Mouse (Mus musculus) right cerebral cortex, postnatal 10 days (tissue): ENCODE results near the gene Hif3a.
A peak's percentile ranks its signal among the peaks of the same experiment; 100 is the strongest.

ENCODE experiments used
- DNase-seq, 2 experiments: peaks; one replicate each; pipeline ENCODE4 v3.0.0; 2021; ENCODE audit warnings: low spot score in 2 of 2

Hif3a gene

GRCm38 (mm10) chr7:17056601-17057523 is 5.4 kb downstream of the Hif3a start:
- DNase-seq: peak; percentile 69 to 75

GRCm38 (mm10) chr7:17056081-17056581 is 6.1 kb downstream of the Hif3a start:
- DNase-seq: peak; percentile 92 to 93

GRCm38 (mm10) chr7:17055287-17055946 is 6.8 kb downstream of the Hif3a start:
- peak; percentile 35 to 42 for DNase-seq

- DNase-seq: peak; percentile 21 to 33
Observed at GRCm38 (mm10) chr7:17054325-17054989, 7.8 kb downstream of the Hif3a start.

- peak; percentile 58 to 77 for DNase-seq
Observed at GRCm38 (mm10) chr7:17050933-17051594, 11.2 kb downstream of the Hif3a start.

- DNase-seq: peak; percentile 21 to 29
Observed at GRCm38 (mm10) chr7:17050491-17050890, 11.7 kb downstream of the Hif3a start.

- DNase-seq: peak; percentile 24 to 34
Observed at GRCm38 (mm10) chr7:17048431-17049190, 13.6 kb downstream of the Hif3a start.

- DNase-seq: peak; percentile 17 to 30
Observed at GRCm38 (mm10) chr7:17047041-17047682, 15.1 kb downstream of the Hif3a start.

GRCm38 (mm10) chr7:17045743-17046142 is 16.5 kb downstream of the Hif3a start:
- peak; percentile 78 to 85 for DNase-seq

GRCm38 (mm10) chr7:17039373-17039772 is 22.9 kb downstream of the Hif3a start:
- DNase-seq: no peak

GRCm38 (mm10) chr7:17038018-17038695 is 24.1 kb downstream of the Hif3a start:
- no peak for DNase-seq

GRCm38 (mm10) chr7:17030239-17030638 is 32.0 kb downstream of the Hif3a start:
- DNase-seq: no peak

- DNase-seq: no peak
Observed at GRCm38 (mm10) chr7:17028923-17029322, 33.3 kb downstream of the Hif3a start.

- DNase-seq: peak; percentile 96
Observed at GRCm38 (mm10) chr7:17027588-17028343, 34.5 kb downstream of the Hif3a start, which contains the start of gene Ppp5c. Ppp5c (minus strand) TSS chr7:17027924.

GRCm38 (mm10) chr7:17026710-17027587 is 35.3 kb downstream of the Hif3a start:
- peak in 1 of 2 experiments; percentile 71 for DNase-seq

- no peak for DNase-seq
Observed at GRCm38 (mm10) chr7:17025896-17026622, 36.2 kb downstream of the Hif3a start.

- DNase-seq: no peak
Observed at GRCm38 (mm10) chr7:17025505-17025894, 36.7 kb downstream of the Hif3a start.
